ENCODE assay signal across 16 mouse cellular contexts in genomic region chr6:140768180-140768579, GRCm38 (mm10). TPM values are rescaled to one million over a fixed set of nuclear protein-coding genes. Genes with fewer than 3 reads are reported as not detected.
DNase-seq lines count a peak whose midpoint lies in the region; ATAC-seq lines count a peak whose summit lies in the region.
"Had no signal": no experiment of that assay in that cellular context is flagged by ENCODE, and none has a peak within 500 bp of the region (broad histone marks: within the 10 kb centered on the region; RNA-seq: fewer than 3 reads in every experiment).

No protein-coding gene starts in this region.

- no peak overlapping the region for H3K4me2 ChIP-seq in hindbrain, embryonic 11.5 days (replicated peaks; ENCODE audit: low read depth, low read length)
- H3K4me2 ChIP-seq in hindbrain, embryonic 16.5 days (ENCODE audit: low read length) = no peak overlapping the region
- H3K4me2 ChIP-seq in hindbrain, embryonic 13.5 days = no peak overlapping the region
- H3K4me2 ChIP-seq: embryonic facial prominence, embryonic 15.5 days; stomach, embryonic 15.5 days had no signal

- H3K4me1 ChIP-seq in hindbrain, embryonic 11.5 days (replicated peaks; ENCODE audit: control insufficient read depth, insufficient read depth, low read length) = 0 out of 2 replicates have a peak, but pooled peaks cover 2% of the 10 kb centered on the region
- H3K4me1 ChIP-seq in hindbrain, embryonic 16.5 days (ENCODE audit: control insufficient read depth, insufficient read depth, low read depth, low read length) = peaks cover 5% of the 10 kb centered on the region
- H3K4me1 ChIP-seq in hindbrain, embryonic 13.5 days (replicated peaks) = peaks cover 20% of the 10 kb centered on the region
- H3K4me1 ChIP-seq: embryonic facial prominence, embryonic 15.5 days had no signal

- H3K9ac ChIP-seq in hindbrain, embryonic 11.5 days (ENCODE audit: low read depth, low read length) = no peak overlapping the region
- no peak overlapping the region for H3K9ac ChIP-seq in hindbrain, embryonic 16.5 days (ENCODE audit: low read depth, low read length)
- H3K9ac ChIP-seq in hindbrain, embryonic 13.5 days = no peak overlapping the region
- H3K9ac ChIP-seq: embryonic facial prominence, embryonic 15.5 days; forebrain, embryonic 13.5 days; stomach, embryonic 15.5 days had no signal

- no peaks in the 10 kb centered on the region for H3K27me3 ChIP-seq in hindbrain, embryonic 11.5 days (ENCODE audit: control insufficient read depth, insufficient read depth, low read length)
- H3K27me3 ChIP-seq in hindbrain, embryonic 16.5 days (replicated peaks; ENCODE audit: control insufficient read depth, insufficient read depth, low read length) = no peaks in the 10 kb centered on the region
- H3K27me3 ChIP-seq in hindbrain, embryonic 13.5 days = no peaks in the 10 kb centered on the region
- H3K27me3 ChIP-seq: embryonic facial prominence, embryonic 15.5 days; forebrain, embryonic 13.5 days; stomach, embryonic 15.5 days had no signal

- peak; percentile 4 for DNase-seq in hindbrain, embryonic 11.5 days (ENCODE audit: low spot score)
- DNase-seq in lung, postnatal 14 days = peak; percentile 8
- DNase-seq in lung, postnatal 25 days (ENCODE audit: low spot score) = no peak
- peak; percentile 10 for DNase-seq in 416B (ENCODE audit: low read depth)
- no peak for DNase-seq in spleen, adult 18-20 months
- no peak for DNase-seq in frontal cortex, adult 2 months (ENCODE audit: extremely low spot score in 1 of 2, low spot score in 1 of 2)
- DNase-seq: cerebellum, adult 18-20 months; heart, adult 18-20 months; heart, postnatal 14 days; kidney, adult 2 months had no signal

- ATAC-seq in hindbrain, embryonic 11.5 days (ENCODE audit: low FRiP score) = no peak
- no peak for ATAC-seq in hindbrain, embryonic 16.5 days
- no peak for ATAC-seq in hindbrain, embryonic 13.5 days (ENCODE audit: low FRiP score)

- no peak overlapping the region for H3K4me3 ChIP-seq in hindbrain, embryonic 11.5 days (ENCODE audit: low read depth, low read length)
- no peak overlapping the region for H3K4me3 ChIP-seq in hindbrain, embryonic 16.5 days (ENCODE audit: low read length)
- H3K4me3 ChIP-seq in hindbrain, embryonic 13.5 days = no peak overlapping the region
- H3K4me3 ChIP-seq: embryonic facial prominence, embryonic 15.5 days; forebrain, embryonic 13.5 days; stomach, embryonic 15.5 days had no signal

- H3K9me3 ChIP-seq in hindbrain, embryonic 11.5 days (ENCODE audit: control insufficient read depth, low read length) = no peaks in the 10 kb centered on the region
- H3K9me3 ChIP-seq in hindbrain, embryonic 16.5 days (ENCODE audit: control insufficient read depth, low read length) = no peaks in the 10 kb centered on the region
- no peaks in the 10 kb centered on the region for H3K9me3 ChIP-seq in hindbrain, embryonic 13.5 days
- H3K9me3 ChIP-seq: embryonic facial prominence, embryonic 15.5 days; forebrain, embryonic 13.5 days; stomach, embryonic 15.5 days had no signal

- H3K27ac ChIP-seq in hindbrain, embryonic 11.5 days (ENCODE audit: low read depth, low read length) = no peak overlapping the region
- H3K27ac ChIP-seq in hindbrain, embryonic 16.5 days (ENCODE audit: low read depth, low read length) = no peak overlapping the region
- H3K27ac ChIP-seq in hindbrain, embryonic 13.5 days = peak overlapping the region; percentile 88
- H3K27ac ChIP-seq: embryonic facial prominence, embryonic 15.5 days; forebrain, embryonic 13.5 days; stomach, embryonic 15.5 days had no signal

- no peaks in the 10 kb centered on the region for H3K36me3 ChIP-seq in hindbrain, embryonic 11.5 days (ENCODE audit: control insufficient read depth, insufficient read depth, low read length)
- H3K36me3 ChIP-seq in hindbrain, embryonic 16.5 days (ENCODE audit: control insufficient read depth, insufficient read depth, low read length) = no peaks in the 10 kb centered on the region
- H3K36me3 ChIP-seq in hindbrain, embryonic 13.5 days = no peaks in the 10 kb centered on the region
- H3K36me3 ChIP-seq: embryonic facial prominence, embryonic 15.5 days; stomach, embryonic 15.5 days had no signal

- WGBS in hindbrain, embryonic 11.5 days = 84% methylated on average over 8 of the region's 8 CpGs
- 71% methylated on average over 8 of the region's 8 CpGs for WGBS in hindbrain, embryonic 16.5 days
- 76% methylated on average over 8 of the region's 8 CpGs for WGBS in hindbrain, embryonic 13.5 days

RNA-seq across cellular contexts. Expression of gene Gm11077, which starts 39.1 kb away (rescaled TPM):
- not detected in 2 replicates for polyA plus RNA-seq in hindbrain, embryonic 11.5 days (2014; fragmentation: Nextera tagmentation; extraction: Ambion mirVana)
- not detected in 2 replicates for polyA plus RNA-seq in hindbrain, embryonic 16.5 days (2015; fragmentation: Nextera tagmentation; extraction: Ambion mirVana)
- polyA plus RNA-seq in hindbrain, embryonic 13.5 days (2015; fragmentation: Nextera tagmentation; extraction: Ambion mirVana) = not detected in 2 replicates
- not detected in 2 replicates for polyA plus RNA-seq in frontal cortex, adult 2 months (2012; rRNA removed)
- polyA plus RNA-seq: embryonic facial prominence, embryonic 15.5 days; forebrain, embryonic 13.5 days; kidney, adult 2 months; liver, adult 2 months; stomach, embryonic 15.5 days had no signal

Comparison
In these comparisons a context has a peak if more than half of its experiments do, and no peak if none do; other contexts are left out.
1. DNase-seq: peak in hindbrain, embryonic 11.5 days (single experiment), lung, postnatal 14 days (single experiment) and 416B (single experiment); none in lung, postnatal 25 days (single experiment), spleen, adult 18-20 months (0 of 2) and frontal cortex, adult 2 months (0 of 2).